ENCODE assay signal across 21 mouse cellular contexts in genomic region chr11:87022765-87023164, GRCm38 (mm10). TPM values are rescaled to one million over a fixed set of nuclear protein-coding genes. Genes with fewer than 3 reads are reported as not detected.
"Had no signal": no experiment of that assay in that cellular context is flagged by ENCODE, and none has a peak within 500 bp of the region (broad histone marks: within the 10 kb centered on the region; RNA-seq: fewer than 3 reads in every experiment).

No protein-coding gene starts in this region.

- H3K27ac ChIP-seq: kidney, postnatal 0 days; layer of hippocampus, adult 2 months; left cerebral cortex, adult 2 months; liver, embryonic 13.5 days; midbrain, embryonic 12.5 days; midbrain, embryonic 15.5 days; neural tube, embryonic 13.5 days had no signal

- DNase-seq: kidney, adult 2 months; kidney, postnatal 25 days; layer of hippocampus, postnatal 36 days; liver, embryonic 13.5 days; lung, adult 2 months; lung, postnatal 14 days; lung, postnatal 4 days; retina, postnatal 1 day; right cerebral cortex, postnatal 25 days; thymus, adult 2 months; thymus, postnatal 14 days; thymus, postnatal 4 days had no signal

- H3K4me1 ChIP-seq: liver, embryonic 13.5 days; midbrain, embryonic 12.5 days; midbrain, embryonic 15.5 days; neural tube, embryonic 13.5 days had no signal

- ATAC-seq: midbrain, embryonic 15.5 days had no signal

- H3K27me3 ChIP-seq: liver, embryonic 13.5 days; midbrain, embryonic 12.5 days; midbrain, embryonic 15.5 days; neural tube, embryonic 13.5 days had no signal

- H3K4me2 ChIP-seq: liver, embryonic 13.5 days; midbrain, embryonic 12.5 days; midbrain, embryonic 15.5 days; neural tube, embryonic 13.5 days had no signal

- H3K9me3 ChIP-seq: midbrain, embryonic 12.5 days; midbrain, embryonic 15.5 days; neural tube, embryonic 13.5 days had no signal

- H3K4me3 ChIP-seq: layer of hippocampus, adult 2 months; left cerebral cortex, adult 2 months; liver, embryonic 13.5 days; midbrain, embryonic 12.5 days; midbrain, embryonic 15.5 days; myocyte; neural tube, embryonic 13.5 days had no signal

- H3K9ac ChIP-seq: liver, embryonic 13.5 days; midbrain, embryonic 12.5 days; midbrain, embryonic 15.5 days; neural tube, embryonic 13.5 days had no signal

- H3K36me3 ChIP-seq: liver, embryonic 13.5 days; midbrain, embryonic 12.5 days; midbrain, embryonic 15.5 days; neural tube, embryonic 13.5 days had no signal

RNA-seq across cellular contexts. Expression of gene Gdpd1, which starts 51.1 kb away (rescaled TPM):
- total RNA-seq: monocyte, adult 5-6 weeks; neutrophil, adult 5-6 weeks had no signal
